Mouse (Mus musculus) right cerebral cortex, postnatal 14 days (tissue): Measurements from ENCODE around the gene Prickle4.

Experiments
- DNase-seq: peaks from one replicate; pipeline ENCODE4 v3.0.0; 2022

Prickle4 gene

GRCm38 (mm10) chr17:47694503-47695336 is at the start of gene Prickle4:
Prickle4 (minus strand) TSS chr17:47694736.
- DNase-seq = peak; percentile 98

DNA sequence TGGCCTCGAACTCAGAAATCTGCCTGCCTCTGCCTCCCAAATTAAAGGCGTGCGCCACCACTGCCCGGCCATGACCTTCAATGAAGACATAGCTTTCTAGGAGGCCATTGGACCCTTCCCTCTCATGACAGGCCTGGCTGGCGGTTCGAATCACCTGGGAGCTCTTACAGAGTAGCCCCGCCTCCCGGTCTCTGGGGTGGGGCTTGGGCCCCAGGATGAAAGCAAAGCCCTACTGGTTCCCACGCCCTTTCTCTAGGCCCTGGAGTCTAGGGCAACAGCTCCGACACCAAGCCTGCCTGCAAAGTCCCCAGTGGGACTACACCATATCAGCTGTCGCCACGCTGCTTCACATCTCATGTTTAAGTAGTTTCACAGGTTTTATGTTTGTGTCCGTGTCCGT is 49.5 kb upstream of the Prickle4 start:
- no peak for DNase-seq

- no peak for DNase-seq
Measured at GRCm38 (mm10) chr17:47742991-47743734, 48.6 kb upstream of the Prickle4 start.

DNA sequence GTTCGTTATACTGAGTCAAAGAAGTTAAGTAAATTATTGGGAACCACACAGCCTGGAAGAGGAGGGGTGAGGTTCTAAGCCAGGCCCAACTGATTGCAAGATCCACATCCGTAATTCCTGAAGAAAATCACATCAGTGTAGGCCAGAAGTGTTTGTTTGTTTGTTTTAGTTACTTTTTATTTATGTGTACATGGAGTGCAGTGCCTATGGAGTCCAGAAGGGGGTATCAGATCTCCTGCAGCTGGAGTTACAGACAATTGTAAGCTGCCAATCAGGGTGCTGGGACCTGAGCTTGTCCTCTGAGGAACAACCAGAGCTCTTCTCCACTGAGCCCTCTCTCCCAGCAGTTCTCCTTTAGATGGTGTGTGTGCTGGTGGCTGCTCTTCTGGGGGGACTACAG is 45.6 kb upstream of the Prickle4 start:
- no peak for DNase-seq

- no peak for DNase-seq
Measured at GRCm38 (mm10) chr17:47738879-47739798, 44.6 kb upstream of the Prickle4 start.

DNA sequence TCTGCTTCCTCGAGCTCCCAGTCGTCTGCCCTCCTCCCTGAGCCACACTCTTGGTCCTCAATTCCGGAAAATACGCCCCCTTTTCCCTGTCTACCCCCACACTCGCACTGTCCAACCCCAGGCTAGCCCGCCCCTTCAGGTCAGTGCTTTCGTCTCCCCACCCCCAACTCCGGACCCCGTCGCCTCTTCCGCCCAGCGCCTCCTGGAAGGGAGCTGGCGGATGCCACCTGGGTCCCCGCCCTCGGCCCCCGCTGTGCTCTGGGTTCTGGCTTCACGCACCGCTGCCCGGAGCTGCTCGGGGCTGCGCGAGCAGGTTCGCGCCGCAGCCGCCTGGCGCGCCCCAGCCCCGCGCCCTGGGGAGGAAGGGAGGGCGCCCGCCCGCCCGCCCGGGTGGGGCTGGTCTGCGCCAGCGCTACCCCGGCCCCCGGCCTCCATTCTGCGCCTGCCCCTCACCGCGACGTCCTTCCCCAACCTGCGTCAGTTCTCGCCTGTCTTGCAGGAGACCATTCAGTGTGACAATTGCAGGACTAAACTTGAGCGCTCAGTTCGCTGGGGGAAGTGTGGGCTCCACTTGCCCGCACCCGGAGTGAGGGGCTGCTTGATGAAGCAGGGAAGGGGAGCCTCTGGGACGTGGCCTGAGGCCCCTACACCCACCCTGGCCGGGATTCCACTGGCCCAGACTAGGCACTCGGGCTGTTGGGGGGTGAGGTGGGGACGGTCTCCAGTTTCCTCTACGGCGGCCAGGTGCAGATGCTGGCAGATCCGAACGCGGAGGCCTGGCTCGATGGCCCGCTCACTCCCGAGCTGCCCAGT is 43.7 kb upstream of the Prickle4 start:
- DNase-seq = no peak

GRCm38 (mm10) chr17:47737271-47738065 is 42.9 kb upstream of the Prickle4 start:
- DNase-seq = peak; percentile 63

- peak; percentile 98 for DNase-seq
Measured at GRCm38 (mm10) chr17:47736856-47737255, 42.3 kb upstream of the Prickle4 start, which contains the start of gene Tfeb. Tfeb (plus strand) TSS chr17:47737030.

GRCm38 (mm10) chr17:47735553-47736100 is 41.1 kb upstream of the Prickle4 start:
- no peak for DNase-seq

- no peak for DNase-seq
Measured at GRCm38 (mm10) chr17:47730633-47731575, 36.4 kb upstream of the Prickle4 start.

DNA sequence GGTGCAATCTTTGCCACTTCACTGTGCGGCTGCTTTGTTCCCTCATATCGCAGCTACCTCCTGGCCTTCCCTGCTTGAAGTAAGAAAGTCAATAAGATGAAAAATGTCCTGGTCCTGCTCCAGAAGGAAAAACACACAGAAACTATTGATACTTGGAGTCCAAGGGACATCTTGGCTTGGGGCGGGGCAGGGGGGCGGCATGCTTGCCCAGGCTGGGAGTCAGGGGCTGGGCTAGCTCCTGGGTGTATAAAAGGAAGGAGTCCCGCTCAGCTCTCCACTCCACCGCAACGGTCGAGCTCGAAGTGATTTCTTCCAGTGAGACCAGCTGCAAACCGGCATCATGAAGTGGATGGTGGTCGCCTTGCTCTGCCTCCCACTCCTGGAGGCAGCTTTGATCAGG is 32.0 kb upstream of the Prickle4 start, which contains the start of gene Pgc:
Pgc (plus strand) TSS at position 277 of the 400 bp plus-strand sequence.
- no peak for DNase-seq

GRCm38 (mm10) chr17:47721183-47721582 is 26.6 kb upstream of the Prickle4 start:
- DNase-seq = no peak

- no peak for DNase-seq
Measured at GRCm38 (mm10) chr17:47715037-47715436, 20.5 kb upstream of the Prickle4 start.

DNA sequence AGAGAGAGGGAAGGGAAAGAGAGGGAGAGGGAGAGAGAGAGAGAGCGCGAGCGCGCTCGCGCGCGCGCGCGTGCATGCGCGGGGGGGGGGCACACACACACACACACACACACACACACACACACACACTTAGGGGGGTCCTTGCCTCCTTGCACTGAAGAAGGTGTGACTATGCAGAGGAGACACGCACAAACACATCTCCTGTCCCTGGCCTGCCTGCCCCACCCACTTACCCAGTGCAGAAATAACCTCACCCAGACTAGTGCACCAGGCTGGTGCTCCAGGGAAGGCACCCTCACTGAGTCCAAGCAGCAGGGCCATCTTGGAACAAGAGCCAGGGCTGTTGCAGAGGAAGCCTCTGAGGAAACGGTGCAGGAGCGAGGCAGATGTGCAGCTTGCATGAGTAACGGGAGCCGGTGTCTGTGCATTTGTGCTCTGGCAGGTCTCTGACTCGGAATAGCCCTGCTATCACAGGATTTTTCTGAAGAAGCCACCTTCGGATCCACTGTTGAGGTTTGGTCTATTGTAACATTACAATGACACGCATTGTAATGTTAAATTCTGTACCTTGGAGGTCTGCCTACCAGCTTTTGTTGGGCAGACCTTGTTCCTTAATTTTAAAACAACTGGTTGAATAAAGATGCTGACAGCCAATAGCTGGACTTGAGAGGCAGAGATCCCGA is 18.5 kb upstream of the Prickle4 start:
- no peak for DNase-seq

DNA sequence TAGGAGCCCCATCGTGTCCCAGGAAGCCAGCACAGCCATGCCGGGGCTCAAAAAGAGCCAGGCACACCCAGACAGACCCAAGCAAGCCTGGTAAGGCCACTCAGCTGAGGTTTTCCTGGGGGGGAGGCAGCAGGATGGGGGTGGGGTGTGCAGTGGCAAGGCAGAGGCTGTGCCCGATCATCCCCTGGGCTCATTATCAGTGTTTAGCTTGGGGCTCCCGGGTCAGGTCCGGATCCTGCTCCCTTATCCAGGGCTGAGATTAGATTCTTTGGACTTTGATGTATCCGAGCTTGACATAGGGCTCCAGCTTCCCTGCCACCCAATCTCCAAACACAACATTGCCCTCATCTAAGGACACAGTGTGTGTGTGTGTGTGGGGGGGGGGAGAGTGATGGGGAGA is 17.3 kb upstream of the Prickle4 start:
- no peak for DNase-seq

GRCm38 (mm10) chr17:47710036-47710435 is 15.5 kb upstream of the Prickle4 start:
- DNase-seq = no peak

GRCm38 (mm10) chr17:47708972-47709371 is 14.4 kb upstream of the Prickle4 start:
- no peak for DNase-seq

DNA sequence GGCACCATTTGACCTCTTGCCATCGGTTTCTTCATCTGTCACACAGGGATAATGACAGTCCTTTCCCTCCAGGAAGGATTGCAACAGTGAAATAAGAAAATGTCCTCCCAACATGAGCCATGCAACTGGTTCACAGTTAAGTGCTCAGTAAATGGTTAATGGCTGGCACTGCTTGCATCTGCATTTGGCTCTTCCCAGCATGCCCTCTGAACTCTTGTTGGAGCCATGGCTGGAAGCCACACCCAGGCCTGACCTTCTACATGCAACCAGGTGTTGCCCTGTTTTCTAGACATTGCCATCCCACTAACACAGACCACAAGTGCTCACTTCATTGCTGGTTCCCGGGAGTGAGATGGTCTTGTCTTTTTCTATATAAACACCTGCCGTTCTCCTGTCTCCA is 13.4 kb upstream of the Prickle4 start:
- no peak for DNase-seq

DNA sequence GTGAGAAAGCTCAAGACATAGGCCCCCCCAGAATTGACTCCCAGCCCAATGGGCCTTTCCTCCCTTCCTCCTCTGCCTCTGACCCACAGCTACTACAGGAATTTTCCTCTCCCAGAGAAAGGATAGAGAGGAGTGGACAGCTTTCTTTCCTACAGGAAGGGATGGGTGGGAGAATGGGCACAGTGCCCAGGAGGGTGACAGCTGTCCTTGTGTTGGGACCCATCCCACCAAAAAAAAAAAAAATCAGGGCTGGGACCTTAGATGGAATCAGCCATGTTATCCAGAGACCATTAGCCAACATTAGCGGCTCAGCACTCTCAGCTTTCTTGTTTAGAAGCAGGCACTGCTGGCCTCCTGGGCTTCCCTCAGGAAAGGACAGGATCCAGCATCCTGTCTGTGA is 11.7 kb upstream of the Prickle4 start:
- no peak for DNase-seq
